Mouse (Mus musculus): ENCODE results near the gene Ssr4.
"Not testable (repeated sequence)": the region's sequence is repeated elsewhere in the genome, so short reads cannot be mapped to it uniquely, and the experiment has no call there.

Gene Ssr4

GRCm38 (mm10) chrX:73786364-73787224, at the start of gene Ssr4, which contains the start of gene Idh3g:
Gene Ssr4 (plus strand): TSS chrX:73787028.
Gene Idh3g (minus strand): TSS chrX:73786897.
- DNase-seq (ENCODE audit: low spot score in 2 of 2): peak; percentile 94 to 95

- no peak for DNase-seq (ENCODE audit: low spot score in 2 of 2)
These were observed 48.7 kb upstream of the Ssr4 start for GRCm38 (mm10) chrX:73738155-73738554.

GRCm38 (mm10) chrX:73739151-73739550, 47.7 kb upstream of the Ssr4 start:
- no peak for DNase-seq (ENCODE audit: low spot score in 2 of 2)

GRCm38 (mm10) chrX:73739841-73740240, 47.0 kb upstream of the Ssr4 start:
- DNase-seq (ENCODE audit: low spot score in 2 of 2): not testable (repeated sequence)

GRCm38 (mm10) chrX:73744774-73745481, 41.9 kb upstream of the Ssr4 start:
- no peak for DNase-seq (ENCODE audit: low spot score in 2 of 2)

- DNase-seq (ENCODE audit: low spot score in 2 of 2): no peak
These were observed 37.9 kb upstream of the Ssr4 start for GRCm38 (mm10) chrX:73748977-73749376.

GRCm38 (mm10) chrX:73756334-73757140, 30.3 kb upstream of the Ssr4 start, which contains the start of gene Plxnb3:
Gene Plxnb3 (plus strand): TSS chrX:73757090.
- DNase-seq (ENCODE audit: low spot score in 2 of 2): no peak

- DNase-seq (ENCODE audit: low spot score in 2 of 2): peak; percentile 20 to 59
These were observed 28.1 kb upstream of the Ssr4 start for GRCm38 (mm10) chrX:73758611-73759290.

- peak in 1 of 2 experiments; percentile 12 for DNase-seq (ENCODE audit: low spot score in 2 of 2)
These were observed 21.5 kb upstream of the Ssr4 start for GRCm38 (mm10) chrX:73765311-73765710.

GRCm38 (mm10) chrX:73767267-73767666, 19.6 kb upstream of the Ssr4 start:
- no peak for DNase-seq (ENCODE audit: low spot score in 2 of 2)

- DNase-seq (ENCODE audit: low spot score in 2 of 2): peak in 1 of 2 experiments; percentile 24
These were observed 12.6 kb upstream of the Ssr4 start, which contains the start of gene Srpk3 for GRCm38 (mm10) chrX:73774168-73774760. Gene Srpk3 (plus strand): TSS chrX:73774405.

GRCm38 (mm10) chrX:73774802-73775483, 11.9 kb upstream of the Ssr4 start:
- no peak for DNase-seq (ENCODE audit: low spot score in 2 of 2)

- no peak for DNase-seq (ENCODE audit: low spot score in 2 of 2)
These were observed 4.6 kb upstream of the Ssr4 start for GRCm38 (mm10) chrX:73782227-73782626.

GRCm38 (mm10) chrX:73785666-73786065, 1.2 kb upstream of the Ssr4 start:
- no peak for DNase-seq (ENCODE audit: low spot score in 2 of 2)

- DNase-seq (ENCODE audit: low spot score in 2 of 2): no peak
These were observed 364 bp downstream of the Ssr4 start for GRCm38 (mm10) chrX:73787225-73787558.

- no peak for DNase-seq (ENCODE audit: low spot score in 2 of 2)
These were observed 1.7 kb downstream of the Ssr4 start for GRCm38 (mm10) chrX:73788501-73788900.

- DNase-seq (ENCODE audit: low spot score in 2 of 2): no peak
These were observed 6.2 kb downstream of the Ssr4 start for GRCm38 (mm10) chrX:73793039-73793438.

GRCm38 (mm10) chrX:73793505-73793904, 6.7 kb downstream of the Ssr4 start:
- no peak for DNase-seq (ENCODE audit: low spot score in 2 of 2)

GRCm38 (mm10) chrX:73797511-73797910, 10.7 kb downstream of the Ssr4 start:
- no peak for DNase-seq (ENCODE audit: low spot score in 2 of 2)

- DNase-seq (ENCODE audit: low spot score in 2 of 2): peak; percentile 58 to 70
These were observed 11.7 kb downstream of the Ssr4 start for GRCm38 (mm10) chrX:73798502-73798901.
